Mouse (Mus musculus): ENCODE results near the gene Creld1. TPM values are rescaled to one million over a fixed set of nuclear protein-coding genes. Genes with fewer than 3 reads are reported as not detected.

The Creld1 gene
- 21.9 and 22.7 TPM in 2 replicates for polyA plus RNA-seq (2015; fragmentation: Nextera tagmentation; extraction: Ambion mirVana)

DNA sequence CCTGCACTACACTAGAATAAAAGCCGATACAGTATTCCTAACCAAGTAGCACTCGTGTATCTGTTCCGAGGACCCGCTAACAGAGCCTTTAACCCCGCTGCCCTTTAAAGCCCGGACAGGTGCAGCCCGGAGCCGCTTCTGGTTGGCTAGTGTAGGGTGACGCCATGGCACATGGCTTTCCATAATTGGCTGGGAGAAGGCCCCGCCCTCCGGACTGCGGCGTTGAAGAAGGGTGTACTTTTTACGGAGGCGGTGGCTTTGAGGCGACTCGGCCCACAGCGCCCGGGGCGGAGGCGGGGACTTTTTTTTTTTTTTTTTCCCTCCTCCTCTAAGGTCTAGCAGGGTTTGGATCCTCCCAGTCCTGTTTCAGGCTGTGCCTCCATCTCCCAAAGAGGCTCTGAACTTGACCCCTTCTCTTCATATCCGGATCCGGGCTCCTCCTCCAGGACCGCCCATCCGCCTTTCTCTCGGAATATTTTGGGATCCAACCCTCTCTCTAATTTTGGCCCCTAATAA lies at the start of gene Creld1:
Creld1 (plus strand) TSS at position 198 of the 516 bp plus-strand sequence.
- under 1% methylated on average over 26 of the region's 26 CpGs for WGBS
- ATAC-seq, result peak; percentile 97
- Histone ChIP-seq H3K36me3 (no peaks in the 10 kb centered on the region), H3K9me3 (no peaks in the 10 kb centered on the region), H3K27me3 (replicated peaks) (peaks cover 24% of the 10 kb centered on the region), H3K9ac (peak within 1 kb of the TSS; percentile 62), H3K27ac (peak within 1 kb of the TSS; percentile 90), H3K4me2 (replicated peaks) (peak within 1 kb of the TSS; percentile 87), H3K4me3 (replicated peaks) (peak within 1 kb of the TSS; percentile 58), H3K4me1 (replicated peaks) (peaks cover 23% of the 10 kb centered on the region)

DNA sequence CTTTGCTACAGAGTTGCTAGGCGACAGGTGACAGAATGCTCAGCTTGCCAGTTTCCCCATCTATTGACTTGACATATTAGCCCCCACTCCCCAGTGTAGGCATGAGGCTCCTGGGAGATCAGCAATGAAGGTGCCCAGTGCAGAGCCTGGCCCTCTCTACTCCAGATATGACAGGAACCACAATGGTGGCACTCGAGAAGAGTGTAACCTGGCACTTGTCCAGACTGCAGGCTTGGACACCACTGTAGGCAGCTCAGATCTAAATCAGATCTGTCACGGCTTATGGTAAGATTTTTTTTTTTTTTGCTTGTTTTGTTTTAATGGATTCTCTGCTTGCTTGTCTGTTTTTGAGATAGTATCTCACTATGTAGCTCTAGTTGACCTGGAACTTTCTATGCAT lies 49.4 kb upstream of the Creld1 start:
- no peak overlapping the region for H3K4me2 ChIP-seq (replicated peaks)
- no peaks in the 10 kb centered on the region for H3K36me3 ChIP-seq
- no peaks in the 10 kb centered on the region for H3K27me3 ChIP-seq (replicated peaks)
- WGBS, result 73% methylated on average over 3 of the region's 3 CpGs
- no peak overlapping the region for H3K9ac ChIP-seq
- H3K27ac ChIP-seq, result no peak overlapping the region
- no peak for ATAC-seq
- H3K9me3 ChIP-seq, result no peaks in the 10 kb centered on the region
- H3K4me3 ChIP-seq (replicated peaks), result no peak overlapping the region
- 0 out of 2 replicates have a peak, but pooled peaks cover 2% of the 10 kb centered on the region for H3K4me1 ChIP-seq (replicated peaks)

DNA sequence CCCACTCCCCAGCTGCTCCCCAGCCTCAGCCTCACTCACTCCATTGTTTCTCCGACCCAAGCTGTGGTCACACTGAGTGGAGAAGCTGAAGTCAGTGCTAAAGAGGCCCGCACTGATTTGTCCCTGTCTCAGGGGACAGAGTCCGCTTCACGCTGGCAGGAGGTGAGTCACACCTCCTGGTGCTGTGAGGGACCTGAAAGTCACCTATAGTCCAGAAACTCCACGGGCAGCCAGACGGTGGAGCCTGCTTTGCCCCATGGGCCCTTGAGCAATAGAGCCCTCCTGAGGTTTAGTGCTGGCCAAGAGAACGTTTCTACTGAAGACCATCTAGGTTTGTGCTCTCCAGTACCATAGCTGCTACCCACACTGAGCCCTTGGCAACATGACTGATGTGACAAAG lies 48.4 kb upstream of the Creld1 start:
- Histone ChIP-seq H3K36me3 (no peaks in the 10 kb centered on the region), H3K9me3 (no peaks in the 10 kb centered on the region), H3K4me1 (replicated peaks) (0 out of 2 replicates have a peak, but pooled peaks cover 2% of the 10 kb centered on the region), H3K4me3 (replicated peaks) (no peak overlapping the region), H3K9ac (no peak overlapping the region), H3K27ac (peak overlapping the region; percentile 54; the same call in 1 of the 2 replicates), H3K4me2 (replicated peaks) (peak overlapping the region; percentile 35; the same call in 1 of the 2 replicates), H3K27me3 (replicated peaks) (no peaks in the 10 kb centered on the region)
- peak; percentile 92 for ATAC-seq
- 48% methylated on average over 7 of the region's 7 CpGs for WGBS

DNA sequence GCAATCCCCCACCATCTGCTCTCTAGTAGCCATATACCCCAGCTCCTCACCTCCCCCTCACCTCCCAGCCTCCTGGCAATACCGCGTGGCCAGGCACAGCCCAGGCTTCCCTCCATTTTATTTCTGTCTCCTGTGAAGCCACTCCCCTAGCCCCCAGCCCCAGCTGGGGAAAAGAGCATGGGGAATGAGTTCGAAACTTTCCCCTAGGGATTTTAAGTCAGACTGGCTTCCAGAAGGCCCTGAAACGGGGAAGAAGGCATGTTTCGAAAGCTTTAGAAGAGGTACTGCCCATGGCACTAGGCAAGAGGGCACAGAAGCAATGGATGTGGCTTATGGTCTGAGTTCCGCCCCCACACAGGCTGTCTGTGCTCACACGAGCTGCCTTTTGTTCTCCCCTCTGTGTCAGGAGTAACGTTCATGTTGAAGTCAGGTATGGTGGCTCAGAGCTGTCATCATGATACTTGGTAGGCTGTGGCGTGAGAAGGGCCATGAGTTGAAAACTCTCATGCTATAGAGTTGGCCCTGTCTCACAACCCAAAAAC lies 47.4 kb upstream of the Creld1 start, which contains the start of gene Cidec:
Cidec (minus strand) TSS at position 97 of the 542 bp plus-strand sequence.
- no peak for ATAC-seq
- 0 out of 2 replicates have a peak, but pooled peaks cover 2% of the 10 kb centered on the region for H3K4me1 ChIP-seq (replicated peaks)
- no peak within 1 kb of the TSS for H3K9ac ChIP-seq
- no peaks in the 10 kb centered on the region for H3K36me3 ChIP-seq
- H3K27ac ChIP-seq, result 0 out of 2 replicates have a peak within 1 kb of the TSS, but pooled peaks have one; percentile 54
- no peak within 1 kb of the TSS for H3K4me3 ChIP-seq (replicated peaks)
- no peaks in the 10 kb centered on the region for H3K9me3 ChIP-seq
- H3K27me3 ChIP-seq (replicated peaks), result no peaks in the 10 kb centered on the region
- WGBS, result 82% methylated on average over 9 of the region's 9 CpGs
- H3K4me2 ChIP-seq (replicated peaks), result peak within 1 kb of the TSS; percentile 35; the same call in 1 of the 2 replicates

DNA sequence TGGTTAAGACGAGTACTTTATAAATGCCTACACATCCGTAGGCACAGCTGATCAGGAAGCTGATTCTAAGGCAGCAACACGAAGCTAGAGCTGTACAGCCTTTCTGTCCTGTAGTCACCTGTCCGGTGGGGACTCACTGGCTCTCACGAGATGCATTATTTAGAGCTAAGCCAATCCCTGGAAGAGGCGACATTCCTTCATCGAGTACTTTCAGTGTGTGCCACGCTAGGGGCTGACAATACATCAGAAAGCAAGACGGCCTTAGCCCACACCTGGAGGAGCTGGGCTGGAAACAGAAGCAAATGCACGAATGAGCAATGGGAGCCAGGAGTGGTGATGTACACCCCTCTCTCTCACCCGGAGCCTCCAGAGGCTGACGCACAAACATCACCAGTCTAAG lies 46.0 kb upstream of the Creld1 start:
- H3K4me3 ChIP-seq (replicated peaks), result no peak overlapping the region
- ATAC-seq, result no peak
- H3K27ac ChIP-seq, result no peak overlapping the region
- no peaks in the 10 kb centered on the region for H3K36me3 ChIP-seq
- no peaks in the 10 kb centered on the region for H3K9me3 ChIP-seq
- H3K9ac ChIP-seq, result no peak overlapping the region
- WGBS, result 74% methylated on average over 12 of the region's 12 CpGs
- H3K4me2 ChIP-seq (replicated peaks), result no peak overlapping the region
- H3K4me1 ChIP-seq (replicated peaks), result 0 out of 2 replicates have a peak, but pooled peaks cover 2% of the 10 kb centered on the region
- no peaks in the 10 kb centered on the region for H3K27me3 ChIP-seq (replicated peaks)

DNA sequence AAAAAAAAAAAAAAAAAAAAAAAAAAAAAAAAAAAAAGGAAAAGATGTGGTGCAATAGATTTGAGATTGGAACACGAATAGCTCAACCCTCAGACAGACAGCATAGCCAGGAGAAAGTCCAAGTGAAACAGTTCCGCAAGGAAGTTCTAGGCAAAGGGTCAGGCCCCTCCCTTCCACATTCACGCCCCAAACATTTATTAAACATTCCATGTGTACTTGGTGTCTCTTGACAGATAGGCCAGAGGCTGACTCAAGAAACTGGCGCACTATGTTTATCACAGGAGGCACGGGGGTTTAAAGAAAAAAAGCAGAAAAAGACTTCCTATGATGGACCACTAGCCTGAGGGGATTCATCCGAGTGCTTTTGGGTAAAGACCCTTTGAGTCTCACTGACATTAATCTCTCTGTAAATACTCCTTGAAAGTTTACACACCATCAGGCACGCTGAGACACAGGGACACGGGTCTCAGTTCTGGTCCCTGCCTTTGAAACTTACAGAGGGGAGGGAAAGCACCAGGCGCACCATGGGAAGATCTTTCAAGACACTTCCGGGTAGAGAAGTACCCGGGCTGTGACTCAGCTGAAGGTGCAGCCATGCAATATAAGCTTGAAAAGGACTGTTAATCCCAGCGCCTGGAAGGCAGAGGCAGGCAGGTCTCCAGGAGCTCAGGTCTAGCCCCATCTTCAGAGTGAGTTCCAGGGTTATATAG lies 44.2 kb upstream of the Creld1 start:
- no peak for ATAC-seq
- no peak overlapping the region for H3K4me3 ChIP-seq (replicated peaks)
- no peaks in the 10 kb centered on the region for H3K36me3 ChIP-seq
- no peak overlapping the region for H3K4me2 ChIP-seq (replicated peaks)
- no peaks in the 10 kb centered on the region for H3K9me3 ChIP-seq
- H3K4me1 ChIP-seq (replicated peaks), result peaks cover 7% of the 10 kb centered on the region; the same call in 1 of the 2 replicates
- no peak overlapping the region for H3K27ac ChIP-seq
- no peaks in the 10 kb centered on the region for H3K27me3 ChIP-seq (replicated peaks)
- H3K9ac ChIP-seq, result no peak overlapping the region
- WGBS, result 45% methylated on average over 12 of the region's 12 CpGs

DNA sequence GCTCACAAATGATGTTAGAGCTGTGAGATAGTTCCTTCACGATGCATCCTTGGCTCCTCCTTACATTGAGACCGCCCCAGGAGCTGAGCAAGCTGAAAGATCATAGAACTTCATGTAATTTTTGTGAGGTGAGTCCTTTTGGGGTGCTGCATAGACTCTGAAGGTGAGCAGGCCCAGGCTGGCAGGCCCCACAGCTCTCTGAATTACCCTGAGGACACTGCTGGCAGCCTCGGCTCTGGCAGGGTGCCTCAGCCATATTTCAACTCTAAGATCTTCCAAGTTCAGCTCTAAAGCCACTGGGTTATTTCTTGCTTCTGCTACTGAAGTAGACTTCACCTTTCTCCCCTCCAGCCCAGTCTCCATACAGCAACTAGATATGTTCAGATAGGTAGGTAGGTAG lies 42.4 kb upstream of the Creld1 start:
- H3K36me3 ChIP-seq, result no peaks in the 10 kb centered on the region
- H3K4me1 ChIP-seq (replicated peaks), result peaks cover 5% of the 10 kb centered on the region; the same call in 1 of the 2 replicates
- H3K4me2 ChIP-seq (replicated peaks), result no peak overlapping the region
- 84% methylated on average over 3 of the region's 3 CpGs for WGBS
- no peak overlapping the region for H3K27ac ChIP-seq
- no peak overlapping the region for H3K4me3 ChIP-seq (replicated peaks)
- H3K9me3 ChIP-seq, result no peaks in the 10 kb centered on the region
- no peaks in the 10 kb centered on the region for H3K27me3 ChIP-seq (replicated peaks)
- ATAC-seq, result no peak
- no peak overlapping the region for H3K9ac ChIP-seq

DNA sequence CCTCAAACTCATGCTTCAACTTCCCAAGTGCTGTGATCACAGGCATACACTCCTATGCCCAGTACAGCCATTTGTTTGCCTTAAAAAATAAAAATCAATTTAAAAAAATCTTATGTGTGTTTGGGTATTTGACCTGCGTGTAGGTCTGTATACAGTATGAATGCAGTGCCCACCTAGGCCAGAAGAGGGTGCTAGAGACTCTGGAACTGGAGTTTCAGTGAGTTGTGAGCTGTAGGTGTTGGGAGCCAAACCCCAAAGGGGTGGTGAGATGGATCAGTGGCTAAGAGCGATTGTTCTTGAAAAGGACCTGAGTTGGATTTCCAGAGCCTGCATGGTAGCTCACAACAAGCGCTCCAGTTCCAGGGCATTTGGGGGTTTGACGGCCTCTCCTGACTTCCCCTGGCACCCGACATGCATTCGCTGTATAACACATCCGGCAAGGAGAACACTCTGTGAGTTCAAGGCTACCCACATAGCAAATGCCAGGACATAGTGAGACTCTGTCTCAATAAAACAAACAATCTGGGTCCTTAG lies 41.9 kb upstream of the Creld1 start:
- no peaks in the 10 kb centered on the region for H3K9me3 ChIP-seq
- H3K36me3 ChIP-seq, result no peaks in the 10 kb centered on the region
- H3K27ac ChIP-seq, result no peak overlapping the region
- no peak overlapping the region for H3K4me2 ChIP-seq (replicated peaks)
- H3K4me1 ChIP-seq (replicated peaks), result peaks cover 5% of the 10 kb centered on the region; the same call in 1 of the 2 replicates
- H3K27me3 ChIP-seq (replicated peaks), result no peaks in the 10 kb centered on the region
- 56% methylated on average over 7 of the region's 7 CpGs for WGBS
- no peak overlapping the region for H3K9ac ChIP-seq
- no peak for ATAC-seq
- no peak overlapping the region for H3K4me3 ChIP-seq (replicated peaks)

DNA sequence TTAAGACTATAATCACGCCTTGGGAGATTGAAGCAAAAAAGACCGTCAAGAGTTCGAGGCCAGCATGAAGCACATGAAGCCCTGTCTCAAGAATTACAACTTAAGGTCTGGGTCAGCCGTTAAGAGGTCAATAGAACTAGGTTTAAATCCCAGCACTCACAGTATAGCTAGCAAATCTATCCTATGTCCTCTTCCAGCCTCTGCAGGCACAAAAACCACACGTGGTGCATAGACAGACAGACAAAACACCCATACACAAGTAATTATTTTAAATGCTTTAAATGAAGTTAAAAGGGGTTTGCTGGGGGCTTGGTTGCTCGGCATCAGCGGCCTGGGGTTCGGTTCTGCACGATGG lies 41.0 kb upstream of the Creld1 start:
- no peak overlapping the region for H3K27ac ChIP-seq
- peaks cover 8% of the 10 kb centered on the region; the same call in 1 of the 2 replicates for H3K36me3 ChIP-seq
- H3K9ac ChIP-seq, result peak overlapping the region; percentile 92
- no peaks in the 10 kb centered on the region for H3K9me3 ChIP-seq
- ATAC-seq, result peak; percentile 26
- H3K4me1 ChIP-seq (replicated peaks), result peaks cover 5% of the 10 kb centered on the region; the same call in 1 of the 2 replicates
- peak overlapping the region; percentile 83 for H3K4me2 ChIP-seq (replicated peaks)
- WGBS, result 38% methylated on average over 9 of the region's 9 CpGs
- H3K27me3 ChIP-seq (replicated peaks), result no peaks in the 10 kb centered on the region
- peak overlapping the region; percentile 87 for H3K4me3 ChIP-seq (replicated peaks)

DNA sequence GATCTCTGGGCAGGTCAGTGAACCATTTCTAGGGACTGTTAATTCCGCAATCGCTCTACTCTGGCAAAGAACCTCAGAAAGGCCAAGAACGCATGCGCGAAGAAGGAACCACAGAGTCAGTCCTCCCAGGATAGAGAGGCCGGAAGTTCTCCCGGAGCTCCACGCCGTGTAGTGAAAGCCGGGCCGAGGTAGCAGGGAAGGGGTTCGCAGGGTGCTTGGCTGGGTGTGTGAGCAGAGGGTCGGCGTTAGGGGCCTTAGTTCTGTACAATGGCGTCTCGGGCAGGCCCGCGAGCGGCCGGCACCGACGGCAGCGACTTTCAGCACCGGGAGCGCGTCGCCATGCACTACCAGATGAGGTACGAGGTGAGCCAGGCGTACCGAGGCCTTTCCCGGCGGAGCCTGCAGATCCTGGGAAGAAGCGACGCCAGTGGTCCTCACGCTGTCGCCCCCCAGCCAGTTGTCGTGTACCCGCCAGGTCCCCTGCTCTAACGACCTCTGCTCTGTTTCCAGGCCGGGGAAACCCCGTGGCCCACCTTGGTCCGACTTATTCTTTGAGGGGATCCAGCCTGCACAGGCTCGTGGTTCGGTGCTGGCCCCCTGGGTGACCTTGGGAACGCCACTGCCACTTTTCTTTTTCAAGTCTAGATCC lies 40.5 kb upstream of the Creld1 start, which contains the start of gene Jagn1:
Jagn1 (plus strand) TSS at position 128 of the 649 bp plus-strand sequence.
- Histone ChIP-seq H3K9ac (peak within 1 kb of the TSS; percentile 92), H3K4me2 (replicated peaks) (peak within 1 kb of the TSS; percentile 83), H3K27me3 (replicated peaks) (no peaks in the 10 kb centered on the region), H3K27ac (peak within 1 kb of the TSS; percentile 63; the same call in 1 of the 2 replicates), H3K4me1 (replicated peaks) (peaks cover 5% of the 10 kb centered on the region; the same call in 1 of the 2 replicates), H3K9me3 (no peaks in the 10 kb centered on the region), H3K4me3 (replicated peaks) (peak within 1 kb of the TSS; percentile 87), H3K36me3 (peaks cover 13% of the 10 kb centered on the region)
- peak; percentile 87 for ATAC-seq
- WGBS, result under 1% methylated on average over 45 of the region's 45 CpGs

DNA sequence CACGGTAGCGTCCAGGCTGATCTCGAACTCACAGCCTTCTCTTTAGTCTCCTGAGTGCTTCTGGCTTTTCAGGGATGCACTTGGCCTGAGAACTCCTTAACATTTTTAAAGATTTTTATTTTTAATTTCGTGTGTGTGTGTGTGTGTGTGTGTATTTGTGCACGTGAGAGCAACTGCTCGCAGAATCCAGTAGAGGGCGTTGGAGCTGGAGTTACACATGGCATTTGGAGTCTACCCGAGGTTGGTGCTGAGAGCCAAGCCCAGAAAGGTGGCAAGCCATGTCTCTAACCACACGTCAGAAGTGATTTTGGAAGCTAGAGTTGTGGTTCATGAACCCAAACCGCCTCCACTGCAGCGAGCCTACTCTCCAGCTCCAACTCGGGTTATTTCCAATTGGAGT lies 40.0 kb upstream of the Creld1 start:
- Histone ChIP-seq H3K4me1 (replicated peaks) (peaks cover 5% of the 10 kb centered on the region; the same call in 1 of the 2 replicates), H3K9me3 (no peaks in the 10 kb centered on the region), H3K36me3 (peaks cover 16% of the 10 kb centered on the region), H3K27me3 (replicated peaks) (no peaks in the 10 kb centered on the region), H3K27ac (no peak overlapping the region), H3K4me2 (replicated peaks) (peak overlapping the region; percentile 83), H3K9ac (peak overlapping the region; percentile 92), H3K4me3 (replicated peaks) (peak overlapping the region; percentile 87)
- ATAC-seq, result no peak
- 45% methylated on average over 12 of the region's 12 CpGs for WGBS
